Mouse (Mus musculus): Measurements from ENCODE around the gene Sh3yl1. TPM values are rescaled to one million over a fixed set of nuclear protein-coding genes. Genes with fewer than 3 reads are reported as not detected.

Sh3yl1 gene
- polyA plus RNA-seq, 1 experiment = 1.0 TPM

DNA sequence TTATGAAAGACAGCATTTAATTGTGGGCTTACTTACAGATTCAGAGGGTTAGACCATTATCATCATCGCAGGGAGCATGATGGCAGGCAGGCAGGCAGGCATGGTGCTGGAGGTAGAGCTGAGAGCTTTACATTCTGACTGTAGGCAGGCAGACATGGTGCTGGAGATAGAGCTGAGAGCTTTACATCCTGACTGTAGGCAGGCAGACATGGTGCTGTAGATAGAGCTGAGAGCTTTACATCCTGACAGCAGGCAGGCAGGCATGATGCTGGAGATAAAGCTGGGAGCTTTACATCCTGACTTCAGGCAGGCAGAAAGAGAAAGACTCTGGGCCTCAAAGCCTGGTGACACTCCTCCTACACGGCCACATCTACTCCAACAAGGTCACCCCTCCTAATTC, 59.2 kb downstream of the Sh3yl1 start:
- TF ChIP-seq MAX (IDR thresholded peaks at IDR 0.05; ENCODE audit: low read depth) = no peak
- no peak for TF ChIP-seq SRF (IDR thresholded peaks at IDR 0.05; ENCODE audit: control insufficient read depth, insufficient read length, low read depth)
- no peak for TF ChIP-seq USF1 (IDR thresholded peaks at IDR 0.05; ENCODE audit: low read depth)
- no peak for TF ChIP-seq REST (IDR thresholded peaks at IDR 0.05; ENCODE audit: insufficient read depth, insufficient read length)
- no peak for TF ChIP-seq MYOD1 (IDR thresholded peaks at IDR 0.05; ENCODE audit: control insufficient read depth in 1 of 3, insufficient read length in 2 of 3, low read depth in 2 of 3)
- TF ChIP-seq POLR2AphosphoS2 (IDR thresholded peaks at IDR 0.05; ENCODE audit: insufficient read length, low read depth) = no peak
- no peak for TF ChIP-seq CEBPB (IDR thresholded peaks at IDR 0.05; ENCODE audit: insufficient read depth, poor library complexity, severe bottlenecking)
- no peak for TF ChIP-seq TCF3 (IDR thresholded peaks at IDR 0.05; ENCODE audit: insufficient read length, low read depth)
- TF ChIP-seq E2F4 (IDR thresholded peaks at IDR 0.05; ENCODE audit: insufficient read depth) = no peak
- TF ChIP-seq MYOG (IDR thresholded peaks at IDR 0.05; ENCODE audit: control insufficient read depth in 1 of 3, insufficient read depth in 1 of 3, insufficient read length in 2 of 3, low read depth in 2 of 3) = no peak
- TF ChIP-seq POLR2A (IDR thresholded peaks at IDR 0.05; ENCODE audit: insufficient read length, low read depth) = no peak
- TF ChIP-seq TCF12 (IDR thresholded peaks at IDR 0.05; ENCODE audit: insufficient read depth, poor library complexity, severe bottlenecking) = no peak

DNA sequence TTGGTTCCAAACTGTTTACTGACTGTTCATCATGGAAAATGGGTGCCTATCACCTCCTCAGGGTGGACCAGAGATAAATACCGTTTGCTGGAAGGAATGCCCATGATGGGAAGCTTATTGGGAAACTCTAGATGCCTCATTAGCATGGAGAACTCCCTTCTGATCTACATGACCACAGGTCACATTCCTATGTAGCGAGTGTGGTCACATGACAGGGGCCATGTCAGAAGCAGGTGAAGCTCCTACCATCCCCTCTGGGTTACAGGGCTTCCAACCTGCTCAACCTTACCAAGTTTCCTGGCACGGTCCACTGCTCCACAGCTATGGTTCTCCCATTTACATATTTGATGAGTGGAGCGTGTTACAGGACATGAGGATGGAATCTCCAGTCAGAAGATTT, 92.3 kb downstream of the Sh3yl1 start:
- H3K79me2 ChIP-seq (ENCODE audit: control insufficient read depth, insufficient read depth) = no peaks in the 10 kb centered on the region
- TF ChIP-seq MYOD1 (IDR thresholded peaks at IDR 0.05; ENCODE audit: control insufficient read depth in 1 of 3, insufficient read length in 2 of 3, low read depth in 2 of 3) (no peak), CEBPB (IDR thresholded peaks at IDR 0.05; ENCODE audit: insufficient read depth, poor library complexity, severe bottlenecking) (no peak), SRF (IDR thresholded peaks at IDR 0.05; ENCODE audit: control insufficient read depth, insufficient read length, low read depth) (no peak), MYOG (IDR thresholded peaks at IDR 0.05; ENCODE audit: control insufficient read depth in 1 of 3, insufficient read depth in 1 of 3, insufficient read length in 2 of 3, low read depth in 2 of 3) (no peak), MAX (IDR thresholded peaks at IDR 0.05; ENCODE audit: low read depth) (no peak), TCF3 (IDR thresholded peaks at IDR 0.05; ENCODE audit: insufficient read length, low read depth) (no peak)
- H3K4me3 ChIP-seq = no peak overlapping the region
- no peak overlapping the region for H3K4me2 ChIP-seq (ENCODE audit: low read depth)
- no peaks in the 10 kb centered on the region for H3K27me3 ChIP-seq (ENCODE audit: control insufficient read depth, insufficient read depth, insufficient read length)
- H3ac ChIP-seq (ENCODE audit: control insufficient read depth, insufficient read length) = no peak overlapping the region
- H3K36me3 ChIP-seq (ENCODE audit: control insufficient read depth, insufficient read depth) = no peaks in the 10 kb centered on the region

More for the DNA sequence above, 59.2 kb downstream of the Sh3yl1 start:
- Histone ChIP-seq H3K27me3 (ENCODE audit: control insufficient read depth, insufficient read depth, insufficient read length) (no peaks in the 10 kb centered on the region), H3K4me3 (no peak overlapping the region), H3K36me3 (ENCODE audit: control insufficient read depth, insufficient read depth) (no peaks in the 10 kb centered on the region), H3K4me2 (ENCODE audit: low read depth) (no peak overlapping the region), H3K79me2 (ENCODE audit: control insufficient read depth, insufficient read depth) (no peaks in the 10 kb centered on the region), H3ac (ENCODE audit: control insufficient read depth, insufficient read length) (no peak overlapping the region)

DNA sequence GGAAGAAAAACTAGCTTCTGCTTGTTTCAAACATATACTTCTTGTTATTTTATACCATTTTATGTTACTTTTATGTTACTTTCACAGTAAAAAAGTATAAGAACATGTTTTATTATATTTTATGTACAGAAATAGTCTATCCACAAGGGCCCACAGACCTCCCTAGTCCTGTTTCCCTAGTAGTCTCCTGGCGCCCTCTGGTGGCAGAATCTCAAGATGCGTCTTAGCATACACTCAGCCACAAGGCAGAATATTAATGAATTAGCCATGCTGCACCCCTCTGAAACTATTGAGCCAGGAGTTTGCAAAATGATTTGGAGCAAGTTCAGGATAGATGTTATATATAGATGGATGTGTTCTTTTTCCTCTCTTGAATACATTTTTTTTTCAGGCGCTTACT, 93.5 kb downstream of the Sh3yl1 start:
- no peaks in the 10 kb centered on the region for H3K79me2 ChIP-seq (ENCODE audit: control insufficient read depth, insufficient read depth)
- H3K27me3 ChIP-seq (ENCODE audit: control insufficient read depth, insufficient read depth, insufficient read length) = no peaks in the 10 kb centered on the region
- H3K4me3 ChIP-seq = no peak overlapping the region
- H3K4me2 ChIP-seq (ENCODE audit: low read depth) = no peak overlapping the region
- no peak for TF ChIP-seq SRF (IDR thresholded peaks at IDR 0.05; ENCODE audit: control insufficient read depth, insufficient read length, low read depth)
- TF ChIP-seq USF1 (IDR thresholded peaks at IDR 0.05; ENCODE audit: low read depth) = no peak
- TF ChIP-seq MYOG (IDR thresholded peaks at IDR 0.05; ENCODE audit: control insufficient read depth in 1 of 3, insufficient read depth in 1 of 3, insufficient read length in 2 of 3, low read depth in 2 of 3) = no peak
- no peak for TF ChIP-seq TCF3 (IDR thresholded peaks at IDR 0.05; ENCODE audit: insufficient read length, low read depth)
- no peak for TF ChIP-seq POLR2A (IDR thresholded peaks at IDR 0.05; ENCODE audit: insufficient read length, low read depth)
- H3K36me3 ChIP-seq (ENCODE audit: control insufficient read depth, insufficient read depth) = no peaks in the 10 kb centered on the region
- H3ac ChIP-seq (ENCODE audit: control insufficient read depth, insufficient read length) = no peak overlapping the region

DNA sequence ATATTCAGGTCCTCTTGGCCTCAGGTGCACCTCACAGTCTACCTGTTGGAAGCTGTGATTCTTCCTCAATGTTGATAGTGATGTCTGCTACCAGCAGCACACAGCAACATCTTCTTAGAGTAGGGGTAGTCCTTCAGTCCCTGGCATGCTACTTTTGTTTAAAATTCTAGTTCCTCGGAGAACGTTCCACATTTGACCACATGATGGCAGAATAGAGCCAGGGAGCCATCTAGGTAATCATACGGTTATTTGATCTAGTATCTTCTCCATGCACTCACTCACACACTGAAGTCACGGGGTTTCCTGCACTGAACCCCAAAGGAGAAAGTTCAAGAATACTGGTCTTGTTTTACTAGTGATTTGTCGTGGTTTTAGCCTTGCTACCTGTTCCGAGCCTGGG, 96.7 kb downstream of the Sh3yl1 start:
- Histone ChIP-seq H3ac (ENCODE audit: control insufficient read depth, insufficient read length) (no peak overlapping the region), H3K79me2 (ENCODE audit: control insufficient read depth, insufficient read depth) (no peaks in the 10 kb centered on the region), H3K4me3 (no peak overlapping the region), H3K36me3 (ENCODE audit: control insufficient read depth, insufficient read depth) (no peaks in the 10 kb centered on the region), H3K27me3 (ENCODE audit: control insufficient read depth, insufficient read depth, insufficient read length) (no peaks in the 10 kb centered on the region), H3K4me2 (ENCODE audit: low read depth) (no peak overlapping the region)
- TF ChIP-seq TCF3 (IDR thresholded peaks at IDR 0.05; ENCODE audit: insufficient read length, low read depth) = no peak

Other genes with a start within 250 kb of the Sh3yl1 start
- gene Alkal2, start 27.3 kb upstream of the Sh3yl1 start, polyA plus RNA-seq (2012; fragmentation: generic; extraction: Trizol) = not detected
- 30.9 TPM for gene Acp1, start 79 bp upstream of the Sh3yl1 start, polyA plus RNA-seq (2012; fragmentation: generic; extraction: Trizol)
- 0.54 TPM for gene Fam110c, start 162.2 kb downstream of the Sh3yl1 start, polyA plus RNA-seq (2012; fragmentation: generic; extraction: Trizol)

Data from myocyte (in vitro differentiated cells).